ENCODE assay signal across 11 mouse cellular contexts in genomic region chr9:91377873-91378150, GRCm38 (mm10). TPM values are rescaled to one million over a fixed set of nuclear protein-coding genes. Genes with fewer than 3 reads are reported as not detected.
DNase-seq lines count a peak whose midpoint lies in the region; ATAC-seq lines count a peak whose summit lies in the region.
"Had no signal": no experiment of that assay in that cellular context is flagged by ENCODE, and none has a peak within 500 bp of the region (broad histone marks: within the 10 kb centered on the region; RNA-seq: fewer than 3 reads in every experiment).

No protein-coding gene starts in this region.

- intact Hi-C loops in gastrocnemius, postnatal 36 days (cut with DNase I), result no loop called here
- intact Hi-C loops in left cerebral cortex, postnatal 25 days (cut with DNase I), result no loop called here

- peak overlapping the region; percentile 80; the same call in 1 of the 2 replicates for H3K9ac ChIP-seq in forebrain, embryonic 14.5 days (ENCODE audit: low read length)
- H3K9ac ChIP-seq in midbrain, embryonic 13.5 days (replicated peaks), result peak overlapping the region; percentile 88
- H3K9ac ChIP-seq: stomach, embryonic 15.5 days had no signal

- peak; percentile 1 for DNase-seq in right cerebral cortex, postnatal 25 days
- DNase-seq in right cerebral cortex, postnatal 10 days (ENCODE audit: low spot score in 2 of 2), result no peak
- peak; percentile 81 for DNase-seq in forebrain, embryonic 14.5 days (ENCODE audit: low spot score)
- DNase-seq in gastrocnemius, postnatal 36 days, result no peak
- DNase-seq in left cerebral cortex, postnatal 25 days (ENCODE audit: low spot score in 2 of 2), result no peak
- DNase-seq in kidney, postnatal 36 days, result no peak
- DNase-seq: kidney, adult 9 months had no signal

- H3K9me3 ChIP-seq in forebrain, embryonic 14.5 days (replicated peaks; ENCODE audit: control insufficient read depth, low read length), result no peaks in the 10 kb centered on the region
- H3K9me3 ChIP-seq in midbrain, embryonic 13.5 days, result no peaks in the 10 kb centered on the region
- H3K9me3 ChIP-seq: stomach, embryonic 15.5 days had no signal

- H3K4me2 ChIP-seq in forebrain, embryonic 14.5 days (ENCODE audit: low read length), result peak overlapping the region; percentile 72
- peak overlapping the region; percentile 70 for H3K4me2 ChIP-seq in midbrain, embryonic 13.5 days (replicated peaks)
- H3K4me2 ChIP-seq: stomach, embryonic 15.5 days had no signal

- under 1% methylated on average over 16 of the region's 16 CpGs for WGBS in forebrain, embryonic 14.5 days
- 0% methylated on average over 16 of the region's 16 CpGs for WGBS in midbrain, embryonic 13.5 days

- peak; percentile 57 for ATAC-seq in forebrain, embryonic 14.5 days
- peak; percentile 68 for ATAC-seq in midbrain, embryonic 13.5 days
- no peak for ATAC-seq in megakaryocyte, adult 5-6 weeks (ENCODE audit: poor library complexity, severe bottlenecking)

- no peaks in the 10 kb centered on the region for H3K4me1 ChIP-seq in forebrain, embryonic 14.5 days (ENCODE audit: control insufficient read depth, insufficient read depth, low read length)
- H3K4me1 ChIP-seq in midbrain, embryonic 13.5 days (replicated peaks), result peaks cover 29% of the 10 kb centered on the region

- peaks cover 77% of the 10 kb centered on the region for H3K27me3 ChIP-seq in forebrain, embryonic 14.5 days (replicated peaks; ENCODE audit: control insufficient read depth, insufficient read depth, low read length)
- H3K27me3 ChIP-seq in midbrain, embryonic 13.5 days, result peaks cover 89% of the 10 kb centered on the region

- peak overlapping the region; percentile 44; the same call in 1 of the 2 replicates for H3K4me3 ChIP-seq in forebrain, embryonic 14.5 days (ENCODE audit: low read depth, low read length)
- peak overlapping the region; percentile 54 for H3K4me3 ChIP-seq in midbrain, embryonic 13.5 days (replicated peaks)
- H3K4me3 ChIP-seq: stomach, embryonic 15.5 days had no signal

- peak overlapping the region; percentile 95 for H3K27ac ChIP-seq in forebrain, embryonic 14.5 days (ENCODE audit: low read depth, low read length)
- peak overlapping the region; percentile 92 for H3K27ac ChIP-seq in midbrain, embryonic 13.5 days
- H3K27ac ChIP-seq: stomach, embryonic 15.5 days had no signal

- no peaks in the 10 kb centered on the region for H3K36me3 ChIP-seq in forebrain, embryonic 14.5 days (ENCODE audit: control insufficient read depth, insufficient read depth, low read length)
- H3K36me3 ChIP-seq in midbrain, embryonic 13.5 days, result no peaks in the 10 kb centered on the region
- H3K36me3 ChIP-seq: stomach, embryonic 15.5 days had no signal

RNA-seq across cellular contexts. Expression of gene Zic1, which starts 12.2 kb away (rescaled TPM):
- 14.4 and 14.8 TPM in 2 replicates for polyA plus RNA-seq in forebrain, embryonic 14.5 days (2014; fragmentation: Nextera tagmentation; extraction: Ambion mirVana)
- 14.8 and 16.4 TPM in 2 replicates for polyA plus RNA-seq in midbrain, embryonic 13.5 days (2015; fragmentation: Nextera tagmentation; extraction: Ambion mirVana)
- not detected in 2 replicates for total RNA-seq in megakaryocyte, adult 5-6 weeks (2015)
- total RNA-seq in megakaryocyte, adult 5-6 weeks (2017), result not detected in 2 replicates
- 1 to 10 TPM; 1.3 to 2.8 TPM for total RNA-seq in gastrocnemius, postnatal 36 days (2021)
- 10 to 100 TPM; 11.1 to 11.7 TPM for total RNA-seq in left cerebral cortex, postnatal 25 days (2021)

RNA-seq across cellular contexts. Expression of gene Zic4, which starts 15.6 kb away (rescaled TPM):
- polyA plus RNA-seq in forebrain, embryonic 14.5 days (2014; fragmentation: Nextera tagmentation; extraction: Ambion mirVana), result 45.1 and 56.3 TPM in 2 replicates
- 53.2 and 56.6 TPM in 2 replicates for polyA plus RNA-seq in midbrain, embryonic 13.5 days (2015; fragmentation: Nextera tagmentation; extraction: Ambion mirVana)
- total RNA-seq in megakaryocyte, adult 5-6 weeks (2015), result not detected in 2 replicates
- not detected in 2 replicates for total RNA-seq in megakaryocyte, adult 5-6 weeks (2017)
- under 1 TPM in 1 of 2 experiments, not detected in 1; 0.43 TPM for total RNA-seq in gastrocnemius, postnatal 36 days (2021)
- total RNA-seq in left cerebral cortex, postnatal 25 days (2021), result 1 to 10 TPM; 2.3 to 3.0 TPM
- polyA plus RNA-seq: heart, embryonic 11.5 days had no signal

Comparison
In these comparisons a context has a peak if more than half of its experiments do, and no peak if none do; other contexts are left out.
1. DNase-seq: peak in right cerebral cortex, postnatal 25 days (single experiment) and forebrain, embryonic 14.5 days (single experiment); none in right cerebral cortex, postnatal 10 days (0 of 2), gastrocnemius, postnatal 36 days (0 of 2), left cerebral cortex, postnatal 25 days (0 of 2) and kidney, postnatal 36 days (0 of 2).